Mouse (Mus musculus): ENCODE results near the gene Dusp22. TPM values are rescaled to one million over a fixed set of nuclear protein-coding genes. Genes with fewer than 3 reads are reported as not detected.

Dusp22 gene
- polyA plus RNA-seq, 1 experiment from 2014 or later: 7.3 TPM

GRCm38 (mm10) chr13:30723258-30723657, 63.5 kb downstream of the Dusp22 start:
- Histone ChIP-seq H3K4me3 (replicated peaks) (no peak overlapping the region), H3K36me3 (no peaks in the 10 kb centered on the region)
- 48% methylated on average over 5 of the region's 5 CpGs for WGBS (ENCODE audit: insufficient replicate concordance)

GRCm38 (mm10) chr13:30723858-30724257, 64.1 kb downstream of the Dusp22 start:
- Histone ChIP-seq H3K27me3 (no peaks in the 10 kb centered on the region), H3K4me3 (replicated peaks) (no peak overlapping the region), H3K27ac (no peak overlapping the region), H3K36me3 (no peaks in the 10 kb centered on the region), H3K4me1 (replicated peaks) (no peaks in the 10 kb centered on the region), H3K9me3 (replicated peaks) (no peaks in the 10 kb centered on the region), H3K4me2 (no peak overlapping the region), H3K9ac (no peak overlapping the region)
- DNase-seq (no peak), ATAC-seq (ENCODE audit: low read depth) (no peak)
- 47% methylated on average over 8 of the region's 8 CpGs for whole genome bisulfite sequencing (ENCODE audit: insufficient replicate concordance)

More at GRCm38 (mm10) chr13:30723258-30723657, 63.5 kb downstream of the Dusp22 start:
- no peaks in the 10 kb centered on the region for H3K4me1 ChIP-seq (replicated peaks)
- no peak overlapping the region for H3K4me2 ChIP-seq
- no peaks in the 10 kb centered on the region for H3K27me3 ChIP-seq
- DNase-seq (no peak), ATAC-seq (ENCODE audit: low read depth) (no peak)
- H3K9me3 ChIP-seq (replicated peaks): no peaks in the 10 kb centered on the region
- H3K27ac ChIP-seq: no peak overlapping the region
- no peak overlapping the region for H3K9ac ChIP-seq

GRCm38 (mm10) chr13:30724691-30725271, 65.0 kb downstream of the Dusp22 start:
- H3K4me3 ChIP-seq (replicated peaks): no peak overlapping the region
- H3K4me1 ChIP-seq (replicated peaks): no peaks in the 10 kb centered on the region
- no peak overlapping the region for H3K27ac ChIP-seq
- H3K4me2 ChIP-seq: no peak overlapping the region
- H3K9ac ChIP-seq: no peak overlapping the region
- 32% methylated on average over 7 of the region's 7 CpGs for WGBS (ENCODE audit: insufficient replicate concordance)
- no peaks in the 10 kb centered on the region for H3K27me3 ChIP-seq
- DNase-seq (no peak), ATAC-seq (ENCODE audit: low read depth) (no peak)
- H3K36me3 ChIP-seq: no peaks in the 10 kb centered on the region
- no peaks in the 10 kb centered on the region for H3K9me3 ChIP-seq (replicated peaks)

- Histone ChIP-seq H3K9ac (no peak overlapping the region), H3K9me3 (replicated peaks) (no peaks in the 10 kb centered on the region), H3K4me1 (replicated peaks) (no peaks in the 10 kb centered on the region), H3K4me2 (no peak overlapping the region), H3K4me3 (replicated peaks) (no peak overlapping the region), H3K27ac (no peak overlapping the region), H3K27me3 (no peaks in the 10 kb centered on the region), H3K36me3 (no peaks in the 10 kb centered on the region)
- no peak for DNase-seq
- ATAC-seq (ENCODE audit: low read depth): no peak
- WGBS (ENCODE audit: insufficient replicate concordance): 67% methylated on average over 4 of the region's 4 CpGs
Observed at GRCm38 (mm10) chr13:30726879-30727278, 67.1 kb downstream of the Dusp22 start.

- Histone ChIP-seq H3K36me3 (no peaks in the 10 kb centered on the region), H3K9ac (no peak overlapping the region), H3K4me3 (replicated peaks) (no peak overlapping the region), H3K27me3 (no peaks in the 10 kb centered on the region), H3K27ac (no peak overlapping the region), H3K4me1 (replicated peaks) (no peaks in the 10 kb centered on the region), H3K9me3 (replicated peaks) (no peaks in the 10 kb centered on the region), H3K4me2 (no peak overlapping the region)
- ATAC-seq (ENCODE audit: low read depth): no peak
- 70% methylated on average over 7 of the region's 7 CpGs for WGBS (ENCODE audit: insufficient replicate concordance)
- DNase-seq: no peak
Observed at GRCm38 (mm10) chr13:30728155-30728554, 68.4 kb downstream of the Dusp22 start.

GRCm38 (mm10) chr13:30729245-30729644, 69.4 kb downstream of the Dusp22 start:
- Histone ChIP-seq H3K4me2 (no peak overlapping the region), H3K27me3 (no peaks in the 10 kb centered on the region), H3K9ac (no peak overlapping the region), H3K4me3 (replicated peaks) (no peak overlapping the region), H3K4me1 (replicated peaks) (no peaks in the 10 kb centered on the region), H3K27ac (no peak overlapping the region), H3K36me3 (no peaks in the 10 kb centered on the region), H3K9me3 (replicated peaks) (no peaks in the 10 kb centered on the region)
- ATAC-seq (ENCODE audit: low read depth): no peak
- 49% methylated on average over 6 of the region's 6 CpGs for WGBS (ENCODE audit: insufficient replicate concordance)
- DNase-seq: no peak

- no peak for ATAC-seq (ENCODE audit: low read depth)
- no peaks in the 10 kb centered on the region for H3K27me3 ChIP-seq
- H3K36me3 ChIP-seq: no peaks in the 10 kb centered on the region
- no peaks in the 10 kb centered on the region for H3K4me1 ChIP-seq (replicated peaks)
- no peak overlapping the region for H3K4me3 ChIP-seq (replicated peaks)
- H3K9ac ChIP-seq: no peak overlapping the region
- 64% methylated on average over 15 of the region's 15 CpGs for WGBS (ENCODE audit: insufficient replicate concordance)
- no peak overlapping the region for H3K27ac ChIP-seq
- no peak overlapping the region for H3K4me2 ChIP-seq
- no peak for DNase-seq
- H3K9me3 ChIP-seq (replicated peaks): no peaks in the 10 kb centered on the region
Observed at GRCm38 (mm10) chr13:30730104-30730793, 70.5 kb downstream of the Dusp22 start.

- Histone ChIP-seq H3K9ac (no peak overlapping the region), H3K4me3 (replicated peaks) (no peak overlapping the region), H3K4me1 (replicated peaks) (no peaks in the 10 kb centered on the region), H3K27me3 (no peaks in the 10 kb centered on the region), H3K27ac (no peak overlapping the region), H3K4me2 (no peak overlapping the region), H3K9me3 (replicated peaks) (no peaks in the 10 kb centered on the region), H3K36me3 (no peaks in the 10 kb centered on the region)
- 66% methylated on average over 11 of the region's 11 CpGs for WGBS (ENCODE audit: insufficient replicate concordance)
- no peak for DNase-seq
- ATAC-seq (ENCODE audit: low read depth): no peak
Observed at GRCm38 (mm10) chr13:30732709-30733445, 73.1 kb downstream of the Dusp22 start.

- 61% methylated on average over 5 of the region's 5 CpGs for WGBS (ENCODE audit: insufficient replicate concordance)
- Histone ChIP-seq H3K27ac (no peak overlapping the region), H3K27me3 (no peaks in the 10 kb centered on the region), H3K4me2 (no peak overlapping the region), H3K9me3 (replicated peaks) (no peaks in the 10 kb centered on the region), H3K4me1 (replicated peaks) (no peaks in the 10 kb centered on the region), H3K4me3 (replicated peaks) (no peak overlapping the region), H3K36me3 (no peaks in the 10 kb centered on the region), H3K9ac (no peak overlapping the region)
- DNase-seq (no peak), ATAC-seq (ENCODE audit: low read depth) (no peak)
Observed at GRCm38 (mm10) chr13:30736721-30737120, 76.9 kb downstream of the Dusp22 start.

GRCm38 (mm10) chr13:30737257-30737656, 77.5 kb downstream of the Dusp22 start:
- WGBS (ENCODE audit: insufficient replicate concordance): 53% methylated on average over 2 of the region's 2 CpGs
- no peaks in the 10 kb centered on the region for H3K4me1 ChIP-seq (replicated peaks)
- no peak overlapping the region for H3K9ac ChIP-seq
- no peaks in the 10 kb centered on the region for H3K9me3 ChIP-seq (replicated peaks)
- no peaks in the 10 kb centered on the region for H3K36me3 ChIP-seq
- no peaks in the 10 kb centered on the region for H3K27me3 ChIP-seq
- DNase-seq: no peak
- no peak overlapping the region for H3K4me2 ChIP-seq
- H3K27ac ChIP-seq: no peak overlapping the region
- H3K4me3 ChIP-seq (replicated peaks): no peak overlapping the region
- no peak for ATAC-seq (ENCODE audit: low read depth)

GRCm38 (mm10) chr13:30738310-30738840, 78.6 kb downstream of the Dusp22 start:
- no peak overlapping the region for H3K4me3 ChIP-seq (replicated peaks)
- H3K36me3 ChIP-seq: no peaks in the 10 kb centered on the region
- no peaks in the 10 kb centered on the region for H3K4me1 ChIP-seq (replicated peaks)
- ATAC-seq (ENCODE audit: low read depth) (no peak), DNase-seq (no peak)
- no peak overlapping the region for H3K9ac ChIP-seq
- no peak overlapping the region for H3K4me2 ChIP-seq
- no peak overlapping the region for H3K27ac ChIP-seq
- no peaks in the 10 kb centered on the region for H3K9me3 ChIP-seq (replicated peaks)
- 45% methylated on average over 4 of the region's 4 CpGs for WGBS (ENCODE audit: insufficient replicate concordance)
- H3K27me3 ChIP-seq: no peaks in the 10 kb centered on the region
